Mouse (Mus musculus) heart, postnatal 0 days (tissue): ENCODE results near the gene Zfp367. TPM values are rescaled to one million over a fixed set of nuclear protein-coding genes. Genes with fewer than 3 reads are reported as not detected.

ENCODE experiments used
- ATAC-seq: fragments of 200-750 bp; cut with Nextera tagmentation; 2 replicates; pipeline ENCODE4 v1.8.0; 2017; ENCODE audit warnings: low read depth, moderate number of reproducible peaks, moderate library complexity; ENCODE audit not compliant: insufficient read depth
- DNase-seq: peaks from one replicate; pipeline ENCODE4 v3.0.0-alpha.2; 2016; ENCODE audit warnings: low spot score
- H3K27ac ChIP-seq: fragments of 300-500 bp; sonication (generic); 2 replicates; pipeline ENCODE4 v1.5.1; 2014; ENCODE audit warnings: low read depth, mild to moderate bottlenecking
- H3K27me3 ChIP-seq: fragments of 300-500 bp; sonication (generic); 2 replicates; pipeline ENCODE4 v1.6.1; 2014; ENCODE audit warnings: low read length, mixed read lengths; ENCODE audit not compliant: control insufficient read depth, insufficient read depth
- H3K36me3 ChIP-seq: fragments of 300-500 bp; sonication (generic); replicated peaks from 2 replicates; pipeline ENCODE4 v1.6.1; 2014; ENCODE audit warnings: low read length, mixed read lengths; ENCODE audit not compliant: control insufficient read depth, insufficient read depth
- H3K4me1 ChIP-seq: fragments of 300-500 bp; sonication (generic); 2 replicates; pipeline ENCODE4 v1.6.1; 2014; ENCODE audit warnings: antibody characterized with exemption; ENCODE audit not compliant: control insufficient read depth, insufficient read depth
- H3K4me2 ChIP-seq: fragments of 300-500 bp; sonication (generic); 2 replicates; pipeline ENCODE4 v1.6.1; 2014; ENCODE audit warnings: low read depth, mild to moderate bottlenecking, low read length, moderate library complexity
- H3K4me3 ChIP-seq: fragments of 300-500 bp; sonication (generic); 2 replicates; pipeline ENCODE4 v1.5.1; 2014; ENCODE audit warnings: low read depth, low read length
- H3K9ac ChIP-seq: fragments of 300-500 bp; sonication (generic); replicated peaks from 2 replicates; pipeline ENCODE4 v1.6.1; 2014; ENCODE audit warnings: low read depth, low read length, mixed read lengths
- H3K9me3 ChIP-seq: fragments of 300-500 bp; sonication (generic); replicated peaks from 2 replicates; pipeline ENCODE4 v1.6.1; 2016; ENCODE audit warnings: low read length; ENCODE audit not compliant: control insufficient read depth
- CTCF ChIP-seq: IDR thresholded peaks from 2 replicates; pipeline ENCODE4 v1.5.1; 2016; ENCODE audit warnings: antibody characterized with exemption, control low read depth, low read depth
- EP300 ChIP-seq: IDR thresholded peaks from 2 replicates; pipeline ENCODE4 v1.6.1; 2016; ENCODE audit warnings: antibody characterized with exemption, low read depth
- WGBS: fragments of 180-500 bp; shearing (Covaris S2); extraction: QIAGEN DNeasy Blood & Tissue Kit; methylation state at CpG from one replicate; pipeline ENCODE4 v1.1.7; 2014; 5-methylcytosine and 5-hydroxymethylcytosine counted together
- polyA plus RNA-seq: library from polyadenylated mRNA; unstranded; fragments of >200 nt; fragmentation: Nextera tagmentation; extraction: Ambion mirVana; gene quantifications from 2 replicates; pipeline ENCODE4 v1.2.1, GENCODE M21; 2015
- total RNA-seq: library from RNA; depleted of rRNA; stranded (reverse); fragments of >200 nt; gene quantifications from 2 replicates; pipeline ENCODE4 v1.2.3, GENCODE M21; 2014; ENCODE audit warnings: low replicate concordance; rRNA removed

Gene Zfp367
- total RNA-seq (35.0 and 35.6 TPM in 2 replicates), polyA plus RNA-seq (22.7 and 23.8 TPM in 2 replicates)

GRCm38 (mm10) chr13:64153083-64153682 is at the start of gene Zfp367:
Zfp367 (minus strand) TSS chr13:64153202.
- H3K9ac ChIP-seq, result peak within 1 kb of the TSS; percentile 74
- DNase-seq, result peak; percentile 99
- peak; percentile 91 for ATAC-seq
- peaks cover 36% of the 10 kb centered on the region for H3K4me1 ChIP-seq
- H3K4me2 ChIP-seq, result peak within 1 kb of the TSS; percentile 95
- H3K9me3 ChIP-seq, result no peaks in the 10 kb centered on the region
- WGBS, result 0% methylated on average over 53 of the region's 56 CpGs
- no peaks in the 10 kb centered on the region for H3K36me3 ChIP-seq
- TF ChIP-seq CTCF (no peak), EP300 (no peak; the same call in 1 of the 2 replicates)
- H3K27me3 ChIP-seq, result no peaks in the 10 kb centered on the region
- peak within 1 kb of the TSS; percentile 92 for H3K4me3 ChIP-seq
- peak within 1 kb of the TSS; percentile 92 for H3K27ac ChIP-seq

- H3K4me2 ChIP-seq, result no peak overlapping the region
- peaks cover 22% of the 10 kb centered on the region for H3K36me3 ChIP-seq
- no peak for ATAC-seq
- H3K4me3 ChIP-seq, result no peak overlapping the region
- H3K9me3 ChIP-seq, result no peaks in the 10 kb centered on the region
- no peaks in the 10 kb centered on the region for H3K27me3 ChIP-seq
- no peaks in the 10 kb centered on the region for H3K4me1 ChIP-seq
- TF ChIP-seq CTCF (no peak), EP300 (no peak)
- no peak for DNase-seq
- H3K27ac ChIP-seq, result no peak overlapping the region
- no peak overlapping the region for H3K9ac ChIP-seq
- 70% methylated on average over 4 of the region's 4 CpGs for WGBS
Observed at GRCm38 (mm10) chr13:64200911-64201310, 47.9 kb upstream of the Zfp367 start.

GRCm38 (mm10) chr13:64198310-64198709 is 45.3 kb upstream of the Zfp367 start:
- no peak for DNase-seq
- Histone ChIP-seq H3K36me3 (peaks cover 25% of the 10 kb centered on the region), H3K9ac (no peak overlapping the region), H3K27me3 (no peaks in the 10 kb centered on the region), H3K4me1 (no peaks in the 10 kb centered on the region), H3K27ac (no peak overlapping the region), H3K4me3 (no peak overlapping the region), H3K4me2 (no peak overlapping the region), H3K9me3 (no peaks in the 10 kb centered on the region)
- no peak for TF ChIP-seq CTCF
- no peak for TF ChIP-seq EP300
- 90% methylated on average over 4 of the region's 4 CpGs for WGBS
- ATAC-seq, result no peak

GRCm38 (mm10) chr13:64197899-64198298 is 44.9 kb upstream of the Zfp367 start:
- Histone ChIP-seq H3K36me3 (peaks cover 25% of the 10 kb centered on the region), H3K4me3 (no peak overlapping the region), H3K4me2 (no peak overlapping the region), H3K9me3 (no peaks in the 10 kb centered on the region), H3K27me3 (no peaks in the 10 kb centered on the region), H3K9ac (no peak overlapping the region), H3K27ac (no peak overlapping the region), H3K4me1 (no peaks in the 10 kb centered on the region)
- no peak for ATAC-seq
- 82% methylated on average over 6 of the region's 6 CpGs for WGBS
- TF ChIP-seq CTCF, result no peak
- TF ChIP-seq EP300, result no peak
- no peak for DNase-seq

GRCm38 (mm10) chr13:64187065-64187464 is 34.1 kb upstream of the Zfp367 start:
- Histone ChIP-seq H3K27ac (peak overlapping the region; percentile 53), H3K9me3 (no peaks in the 10 kb centered on the region), H3K4me2 (no peak overlapping the region), H3K4me1 (peaks cover 13% of the 10 kb centered on the region), H3K4me3 (no peak overlapping the region), H3K27me3 (no peaks in the 10 kb centered on the region), H3K36me3 (peaks cover 40% of the 10 kb centered on the region), H3K9ac (no peak overlapping the region)
- peak; percentile 73 for DNase-seq
- peak; percentile 81 for ATAC-seq
- TF ChIP-seq EP300, result no peak
- TF ChIP-seq CTCF, result no peak

DNA sequence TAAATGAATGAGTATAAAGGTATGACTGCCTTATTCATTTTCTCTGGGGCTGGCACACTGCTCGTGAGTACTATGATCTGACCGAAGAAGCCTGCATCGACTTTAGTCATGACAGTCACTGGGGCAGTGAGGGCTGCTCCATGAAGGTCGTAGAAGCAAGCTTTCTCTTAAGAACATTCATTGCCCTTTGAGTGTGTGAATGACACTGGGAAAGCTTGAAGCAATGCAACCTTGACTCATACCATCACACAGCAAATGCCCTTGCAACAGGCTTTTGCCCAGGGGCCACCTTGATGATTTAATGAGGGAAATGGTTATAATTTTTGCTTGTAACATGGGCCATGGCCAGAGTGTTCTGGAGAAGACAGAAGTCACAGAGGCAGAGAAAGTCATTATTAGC is 33.5 kb upstream of the Zfp367 start:
- no peaks in the 10 kb centered on the region for H3K27me3 ChIP-seq
- 82% methylated on average over 4 of the region's 4 CpGs for WGBS
- no peaks in the 10 kb centered on the region for H3K9me3 ChIP-seq
- DNase-seq (no peak), ATAC-seq (no peak)
- no peak overlapping the region for H3K4me2 ChIP-seq
- TF ChIP-seq CTCF (no peak), EP300 (no peak)
- peaks cover 45% of the 10 kb centered on the region for H3K36me3 ChIP-seq
- H3K4me3 ChIP-seq, result no peak overlapping the region
- no peak overlapping the region for H3K9ac ChIP-seq
- H3K27ac ChIP-seq, result peak overlapping the region; percentile 53; the same call in 1 of the 2 replicates
- peaks cover 13% of the 10 kb centered on the region for H3K4me1 ChIP-seq
